Mouse (Mus musculus) c-Kit-negative CD71-positive TER-119-positive erythroid progenitor cells, embryonic 14.5 days (primary cell): ENCODE data around the gene Svep1.

ENCODE experiments used
- DNase-seq: peaks from one replicate; pipeline ENCODE4 v3.0.0-alpha.2; 2013; ENCODE audit warnings: low read depth, low spot score

Gene Svep1

DNA sequence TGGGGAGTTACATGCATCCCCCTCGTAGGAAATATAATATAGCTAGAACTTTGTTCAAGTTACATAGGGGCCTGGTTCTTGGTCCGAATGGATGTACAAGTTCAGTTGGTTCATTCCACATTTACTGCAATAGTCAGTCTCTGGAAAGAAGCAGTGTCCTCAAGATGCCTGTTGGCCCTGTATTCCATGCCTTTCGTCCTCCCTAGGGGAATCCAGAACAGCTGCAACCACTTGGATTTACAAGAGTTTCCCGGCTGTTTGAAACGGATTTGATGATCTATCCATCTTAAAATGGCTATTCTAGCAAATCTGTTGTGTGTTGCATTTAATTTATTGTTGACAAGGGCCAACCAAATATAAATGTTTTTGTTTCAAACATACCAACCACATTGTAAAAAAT lies 36.2 kb downstream of the Svep1 start:
- no peak for DNase-seq

DNA sequence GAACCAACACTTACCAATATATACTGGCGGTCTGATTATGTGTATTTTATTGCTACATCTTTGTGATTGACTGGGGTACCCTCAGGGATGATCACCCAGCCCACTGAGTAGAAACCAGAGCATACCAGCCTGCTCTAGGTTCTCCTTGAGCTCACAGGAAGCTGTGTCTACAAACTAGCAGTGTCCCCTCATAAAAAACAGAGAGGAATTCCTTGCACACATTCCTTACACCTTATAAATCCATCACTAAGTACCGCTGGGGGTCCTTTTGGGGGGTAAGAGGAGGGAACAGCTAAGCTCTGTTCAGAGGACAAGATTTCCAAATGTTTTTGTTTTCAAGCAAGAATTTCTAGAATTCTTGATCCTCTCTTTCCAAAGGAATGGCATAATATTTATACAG lies 36.7 kb downstream of the Svep1 start:
- DNase-seq: no peak

DNA sequence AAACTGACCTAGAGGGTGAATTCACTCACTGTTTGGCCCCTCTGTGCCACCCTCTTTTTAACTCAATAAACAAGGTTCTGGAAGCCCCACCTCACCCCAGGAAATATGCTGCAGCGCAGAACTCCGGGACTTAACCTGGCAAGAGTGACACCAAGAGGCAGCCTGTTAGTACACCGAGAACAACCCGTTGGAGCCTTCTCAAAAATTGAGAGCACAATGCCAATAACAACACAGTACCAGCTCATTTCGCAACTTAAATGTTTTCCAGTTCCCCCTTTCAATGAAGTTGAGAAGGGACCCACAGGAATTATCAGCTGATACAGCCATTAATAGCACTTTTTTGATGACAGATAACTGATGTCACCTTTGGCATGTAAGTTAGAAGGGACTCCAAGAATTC lies 38.3 kb downstream of the Svep1 start:
- DNase-seq: no peak

DNA sequence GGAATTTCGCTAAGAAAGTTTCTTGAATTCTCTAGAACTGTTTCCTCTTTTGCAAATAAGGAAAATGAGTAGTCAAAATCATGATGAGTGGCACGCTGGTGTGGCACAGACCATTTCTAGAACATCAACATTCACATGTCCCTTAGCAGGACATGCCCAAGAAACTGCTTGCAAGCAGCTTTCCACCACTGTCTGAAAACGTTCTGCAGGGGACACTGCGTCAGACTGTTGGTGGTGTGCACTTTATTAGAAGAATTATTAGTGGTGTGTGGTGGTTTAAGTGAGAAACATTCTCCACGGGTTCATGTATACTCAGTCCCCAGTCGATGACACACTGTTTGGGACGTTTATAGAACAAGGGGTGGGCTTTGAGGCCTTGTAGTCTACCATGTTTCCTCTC lies 40.9 kb downstream of the Svep1 start:
- no peak for DNase-seq

DNA sequence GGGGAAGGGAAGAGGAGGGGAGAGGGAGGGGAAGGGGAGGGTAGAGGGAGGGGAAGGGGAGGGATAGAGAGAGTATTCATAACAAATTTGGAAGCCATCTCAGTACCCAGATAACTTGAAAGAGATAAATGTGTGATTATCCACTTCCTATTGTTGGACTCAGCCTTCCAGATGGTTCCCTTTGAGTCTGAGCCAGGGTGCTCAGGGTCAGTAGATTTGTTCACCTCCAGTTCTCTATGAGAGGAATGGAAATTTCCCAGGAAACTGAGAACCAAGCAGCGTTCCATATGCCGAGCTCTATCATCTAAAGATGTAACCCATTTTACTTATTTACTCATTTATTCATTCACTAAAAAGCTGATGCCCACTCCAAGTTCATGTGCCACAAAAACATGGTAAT lies 44.8 kb downstream of the Svep1 start:
- no peak for DNase-seq

DNA sequence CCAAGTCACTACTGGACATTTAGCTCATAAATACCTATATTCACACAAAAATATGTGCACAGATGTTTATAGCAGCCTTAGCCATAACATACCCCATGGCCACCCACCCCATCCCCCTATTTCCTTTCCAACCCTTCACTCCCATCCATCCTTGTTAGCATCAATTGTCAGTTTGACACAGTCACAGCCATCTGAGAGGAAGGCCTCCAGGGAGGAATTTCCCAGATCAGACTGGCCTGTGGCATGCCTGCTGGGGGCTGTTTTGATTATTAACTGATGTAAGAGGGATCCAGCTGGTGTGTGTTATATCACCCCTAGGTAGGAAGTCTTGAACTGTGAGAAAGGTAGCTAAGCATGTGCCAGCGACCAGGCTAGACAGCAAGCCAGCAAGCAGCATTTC lies 47.1 kb downstream of the Svep1 start:
- DNase-seq: no peak

DNA sequence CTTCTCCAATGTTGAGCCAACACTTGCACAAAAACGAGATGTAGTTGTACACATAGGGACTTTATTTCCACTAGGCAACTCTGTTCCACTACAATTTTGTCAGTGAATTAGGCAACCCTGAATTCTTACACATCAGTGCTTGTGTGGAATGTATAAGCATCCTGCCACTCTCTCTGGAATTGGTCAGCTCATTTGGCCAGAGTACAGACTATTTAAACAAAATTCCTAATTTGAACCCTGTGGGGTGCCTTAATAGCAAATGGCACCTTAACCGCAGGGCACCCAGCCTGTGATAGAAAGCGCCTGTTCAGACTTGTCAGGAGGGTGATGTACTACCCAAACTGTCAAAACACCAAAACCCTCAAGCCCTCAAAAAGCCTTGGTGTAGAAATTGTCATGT lies 56.4 kb downstream of the Svep1 start:
- no peak for DNase-seq

DNA sequence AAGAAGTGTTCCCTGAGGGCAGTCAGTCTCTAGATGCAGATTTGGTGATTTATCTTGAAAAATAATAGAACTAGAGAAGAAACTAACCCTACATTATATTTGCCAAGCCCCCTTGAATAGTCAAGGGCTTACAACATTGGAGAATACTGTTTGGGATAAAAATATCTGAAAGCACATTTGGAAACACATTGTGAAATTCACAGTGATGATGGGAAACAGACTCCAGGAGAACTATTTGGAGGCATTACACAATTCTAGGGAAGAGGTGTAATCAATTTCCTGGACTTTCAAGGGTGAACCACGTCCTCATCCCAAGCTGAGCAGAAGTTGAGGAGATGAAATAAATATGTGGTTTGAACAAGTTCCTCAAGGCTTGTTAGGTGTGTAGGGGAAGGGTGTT lies 57.5 kb downstream of the Svep1 start:
- no peak for DNase-seq

DNA sequence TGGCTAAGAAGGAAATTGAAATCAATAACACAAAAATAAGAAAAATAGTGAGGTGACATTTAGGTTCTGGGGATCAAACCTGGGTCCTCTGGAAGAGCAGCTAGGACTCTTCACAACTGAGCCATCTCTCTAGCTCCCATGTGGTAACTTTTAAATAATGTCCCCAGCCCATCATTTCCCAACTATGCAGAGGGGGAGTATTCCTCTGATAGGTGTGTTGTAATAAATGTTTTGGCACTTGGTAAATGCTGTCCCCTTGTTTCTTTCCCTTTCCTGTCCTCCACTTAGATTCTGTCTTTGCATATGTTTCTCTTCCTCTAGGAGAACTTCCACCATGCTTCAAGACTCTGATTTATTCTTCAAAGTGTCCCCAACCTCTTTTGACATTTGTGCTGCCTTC lies 58.1 kb downstream of the Svep1 start:
- no peak for DNase-seq

DNA sequence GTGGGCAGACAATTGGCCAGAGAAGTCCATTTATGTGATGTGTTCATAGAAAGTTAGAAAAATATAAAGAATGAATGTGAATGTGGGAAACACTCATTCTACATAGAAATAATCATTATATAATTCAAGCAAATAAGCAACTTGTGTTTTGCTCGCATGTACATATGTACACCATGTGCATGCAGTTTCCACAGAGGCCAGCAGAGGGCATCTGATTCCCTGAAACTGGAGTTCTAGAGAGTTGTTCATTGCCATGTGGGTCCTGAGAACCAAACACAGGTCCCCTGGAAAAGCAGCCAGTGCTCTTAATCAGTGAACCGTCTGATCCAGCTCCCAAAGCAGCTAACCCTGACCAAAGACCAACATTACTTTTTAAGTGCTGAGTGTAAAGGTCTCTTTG lies 60.0 kb downstream of the Svep1 start:
- DNase-seq: no peak

DNA sequence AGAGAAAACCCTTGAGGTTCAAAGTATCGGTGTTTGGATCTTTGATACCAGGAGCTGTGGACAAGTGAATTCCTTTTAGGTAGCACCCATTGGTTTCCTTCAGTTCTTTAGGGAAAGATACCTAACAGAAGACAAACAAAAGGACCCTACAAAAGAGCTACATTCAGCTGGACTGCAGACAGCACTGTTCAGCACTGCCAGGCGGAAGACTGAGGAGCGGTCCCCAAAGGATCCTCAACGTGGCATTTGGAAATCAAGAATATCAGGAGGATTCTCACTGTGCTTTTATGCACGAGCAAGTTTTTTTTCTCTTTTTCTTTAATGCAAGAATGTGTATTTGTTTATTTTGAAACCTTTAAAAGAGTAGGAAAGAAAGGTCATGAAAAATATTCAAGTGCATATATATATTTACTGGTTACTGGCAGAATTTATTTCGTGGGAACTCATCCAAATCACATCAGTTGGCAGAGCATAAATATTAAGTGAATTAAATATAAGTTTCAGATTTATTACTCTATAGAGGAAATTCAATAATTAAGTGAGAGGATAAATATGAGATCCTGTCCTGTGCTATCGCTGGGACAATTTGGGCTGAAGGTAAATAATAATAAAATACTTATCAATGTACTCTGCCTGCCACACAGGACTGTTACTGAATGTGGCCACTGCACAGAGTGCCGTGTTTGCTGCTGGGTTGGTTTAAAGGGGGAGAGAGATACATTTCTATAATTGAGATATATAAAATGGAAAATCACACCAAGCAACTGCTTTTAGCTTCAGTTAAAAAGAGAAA lies 66.7 kb downstream of the Svep1 start:
- no peak for DNase-seq

DNA sequence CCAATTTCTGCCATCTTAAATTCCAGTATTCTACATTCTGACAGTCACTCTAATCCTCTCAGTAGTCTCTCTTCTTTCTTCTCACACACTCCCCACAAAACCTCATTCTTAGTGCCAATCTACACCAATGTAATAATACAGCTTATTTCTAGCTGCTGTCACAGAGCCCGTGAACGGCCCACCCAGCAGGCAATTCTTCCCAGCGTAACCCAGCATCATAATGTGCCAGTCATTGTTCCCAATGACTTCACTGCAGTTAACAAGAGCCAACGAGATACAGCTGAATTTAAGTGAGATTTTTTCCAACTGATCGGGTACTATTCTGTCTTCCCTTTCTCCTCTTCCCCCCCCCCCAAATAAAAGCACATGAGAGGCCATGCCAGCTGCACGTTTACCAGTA lies 67.4 kb downstream of the Svep1 start:
- no peak for DNase-seq

DNA sequence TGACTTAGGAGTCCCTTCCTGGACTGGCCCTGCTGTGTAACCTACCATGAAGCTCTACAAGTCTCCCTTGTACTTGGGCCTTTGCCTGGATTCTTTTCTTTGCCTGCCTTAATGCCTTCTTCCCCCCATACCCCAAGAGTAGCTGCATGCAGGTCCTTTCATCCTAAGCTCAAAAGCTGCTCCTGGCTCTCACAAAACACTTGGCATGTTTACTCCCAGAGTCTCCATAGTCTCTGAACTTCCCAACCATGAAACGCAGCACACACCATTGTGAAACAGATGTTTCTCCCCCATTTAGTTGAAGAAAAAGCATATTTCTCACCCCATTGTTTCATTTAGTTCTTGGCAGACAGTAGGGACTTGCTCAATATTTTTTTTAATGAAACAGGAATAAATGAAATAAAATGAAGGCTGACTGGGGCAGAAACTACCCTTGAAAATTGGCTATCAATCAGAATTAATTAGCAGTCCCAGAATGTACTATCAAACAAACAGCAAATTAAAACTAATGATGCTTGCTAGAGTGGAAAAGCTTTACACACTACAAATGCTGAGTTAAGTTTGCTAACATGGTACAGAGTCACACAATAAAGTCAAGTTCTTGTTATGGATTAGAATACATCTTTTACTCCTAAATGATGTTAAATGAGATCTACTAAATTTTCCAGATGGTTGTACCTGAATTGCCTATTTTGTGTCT lies 72.9 kb downstream of the Svep1 start:
- DNase-seq: no peak

DNA sequence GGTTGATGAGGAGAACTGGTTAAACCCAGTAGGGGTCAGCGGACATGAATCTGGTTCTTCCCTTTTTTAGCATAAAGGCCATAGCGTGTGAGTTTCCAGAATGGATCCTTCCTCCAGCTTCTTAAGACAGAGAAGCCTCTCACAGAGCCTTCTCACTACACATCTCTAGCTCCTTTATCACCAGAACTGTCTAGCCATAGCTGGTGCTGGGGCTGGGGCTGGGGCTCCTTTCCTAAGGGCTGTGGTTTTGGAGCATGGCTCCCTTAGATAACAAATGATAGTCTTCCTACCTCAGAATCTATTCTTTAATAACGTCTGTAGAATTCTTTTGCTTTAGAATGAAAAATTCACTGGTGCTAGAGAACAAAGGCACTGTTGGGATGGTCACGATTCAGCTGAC lies 76.8 kb downstream of the Svep1 start:
- no peak for DNase-seq

DNA sequence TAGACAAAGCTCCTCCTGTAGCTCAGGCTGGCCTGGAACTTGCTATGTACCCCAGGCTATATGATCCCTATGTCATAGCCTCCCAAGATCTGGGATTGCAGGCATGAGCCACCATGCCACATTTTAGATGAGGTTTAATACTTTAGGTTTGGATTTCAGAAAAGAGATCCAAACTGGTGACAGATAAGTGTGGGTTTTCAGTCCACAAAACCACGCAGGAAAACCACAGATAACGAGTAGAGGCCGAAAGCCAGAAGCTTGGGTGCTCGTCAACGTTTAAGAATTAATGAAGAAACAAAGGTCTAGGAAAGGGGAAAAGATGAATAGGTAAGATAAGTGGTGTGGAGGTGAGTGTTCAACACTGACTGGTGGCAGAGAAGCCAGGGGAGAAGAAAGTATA lies 79.6 kb downstream of the Svep1 start:
- no peak for DNase-seq

DNA sequence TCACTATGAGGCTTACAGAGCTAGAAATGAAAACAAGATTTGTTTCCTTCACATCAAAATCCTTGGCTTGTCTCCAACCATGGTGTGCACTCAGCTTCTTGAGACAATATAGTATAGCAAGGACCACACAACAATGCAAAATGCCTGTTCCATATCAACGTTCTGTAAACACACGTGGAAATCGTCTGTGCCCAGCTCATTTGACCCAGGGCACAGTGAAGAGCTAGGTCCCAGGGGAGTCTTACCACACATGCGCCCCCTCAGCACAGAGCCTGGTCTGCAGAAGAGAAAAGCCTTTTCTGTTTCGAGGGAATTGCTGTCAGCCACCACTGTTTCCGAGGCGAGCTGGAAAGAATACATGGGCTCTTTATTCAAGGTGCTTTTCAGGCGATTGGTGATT lies 91.2 kb downstream of the Svep1 start:
- no peak for DNase-seq

DNA sequence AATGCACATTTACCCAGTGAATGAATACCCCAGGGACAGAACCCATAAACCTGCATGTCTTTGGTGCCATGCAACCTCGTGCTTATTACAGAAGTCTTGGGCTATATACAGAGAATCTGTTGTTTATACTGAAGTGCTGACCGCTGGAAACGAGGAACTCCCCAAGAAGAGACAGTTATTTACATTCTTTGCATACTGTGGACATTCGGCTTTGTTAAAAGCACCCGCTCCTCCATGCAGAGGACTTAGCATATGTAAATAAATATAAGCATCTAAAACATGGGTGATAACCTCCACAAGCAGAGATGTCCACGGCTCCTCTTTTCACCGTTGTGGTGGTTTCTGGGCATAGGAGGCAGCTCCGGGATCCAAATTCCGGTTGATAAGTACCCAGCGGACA lies 95.7 kb downstream of the Svep1 start:
- DNase-seq: no peak

DNA sequence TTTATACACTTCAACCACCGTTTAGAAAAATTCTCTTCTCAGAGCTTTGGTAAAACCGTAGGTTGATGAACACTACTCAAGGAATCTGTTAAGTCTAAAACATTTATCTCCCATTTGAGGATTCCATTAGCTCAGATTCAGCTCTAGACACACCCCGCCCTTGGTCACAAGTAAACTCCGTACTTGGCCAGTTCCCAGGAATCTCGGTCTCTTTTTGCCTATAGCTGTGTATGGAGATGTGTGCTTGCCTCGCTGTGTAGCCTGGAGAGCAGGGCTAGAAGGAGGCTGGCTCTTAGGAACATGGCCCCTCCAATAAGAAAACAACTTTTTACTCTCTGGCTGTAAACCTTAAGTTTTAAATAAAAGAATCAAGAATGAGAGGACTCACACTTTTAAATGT lies 96.9 kb downstream of the Svep1 start:
- no peak for DNase-seq

DNA sequence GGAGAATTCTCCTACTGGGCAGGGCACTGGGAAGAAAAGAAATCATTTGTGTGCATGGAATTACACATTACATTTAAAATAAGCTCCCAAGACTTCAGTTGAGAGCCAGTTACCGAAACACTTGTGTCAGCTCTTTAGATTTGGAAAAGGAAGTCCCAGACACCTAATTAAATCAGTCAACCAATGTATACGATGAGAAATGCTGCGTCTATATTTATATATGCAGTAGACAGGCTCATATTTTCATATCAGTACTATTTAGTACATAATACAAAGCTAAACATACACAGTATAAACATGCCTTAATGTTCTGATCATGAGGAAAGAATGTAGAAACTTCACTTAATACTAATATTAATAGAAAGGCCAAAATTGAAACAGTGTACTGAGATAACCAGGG lies 98.3 kb downstream of the Svep1 start:
- no peak for DNase-seq

DNA sequence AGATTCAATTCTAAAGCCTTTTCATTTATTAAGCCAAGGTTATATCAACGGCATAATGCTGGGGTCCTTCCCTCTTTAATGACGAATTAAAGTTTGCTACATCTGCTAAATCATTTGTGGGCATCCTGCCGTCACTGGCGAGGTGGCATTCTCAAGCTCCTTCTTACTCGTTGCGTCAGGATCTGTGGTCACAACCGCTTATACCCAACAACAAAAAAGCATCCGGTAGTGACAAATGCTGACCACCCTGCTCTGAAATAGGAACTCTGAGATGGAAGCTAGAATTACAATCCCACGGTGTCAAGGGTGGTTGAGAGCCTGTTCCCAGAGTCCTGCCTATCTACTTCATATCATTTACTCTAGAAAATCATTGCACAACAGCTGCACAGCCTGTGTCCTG lies 108.9 kb downstream of the Svep1 start:
- DNase-seq: no peak

DNA sequence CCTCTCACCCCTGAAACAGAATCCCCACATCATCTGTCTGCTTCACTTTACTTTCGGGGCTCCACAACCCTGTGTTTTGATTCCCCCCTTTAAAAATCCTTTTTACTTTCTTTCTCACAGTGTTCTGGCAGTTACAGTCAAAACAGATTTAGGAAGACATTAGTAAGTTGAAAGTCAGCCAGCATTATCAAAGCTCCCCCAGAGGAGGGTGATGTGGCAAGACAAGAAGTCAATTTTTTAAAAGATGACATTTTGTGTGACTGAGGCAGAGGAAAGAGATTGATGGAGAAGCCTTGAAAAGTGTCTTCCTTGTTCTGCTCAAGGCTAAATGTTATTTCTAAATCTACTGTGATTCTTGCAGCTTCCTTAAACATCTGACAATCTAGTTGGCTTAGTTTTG lies 119.9 kb downstream of the Svep1 start:
- no peak for DNase-seq

DNA sequence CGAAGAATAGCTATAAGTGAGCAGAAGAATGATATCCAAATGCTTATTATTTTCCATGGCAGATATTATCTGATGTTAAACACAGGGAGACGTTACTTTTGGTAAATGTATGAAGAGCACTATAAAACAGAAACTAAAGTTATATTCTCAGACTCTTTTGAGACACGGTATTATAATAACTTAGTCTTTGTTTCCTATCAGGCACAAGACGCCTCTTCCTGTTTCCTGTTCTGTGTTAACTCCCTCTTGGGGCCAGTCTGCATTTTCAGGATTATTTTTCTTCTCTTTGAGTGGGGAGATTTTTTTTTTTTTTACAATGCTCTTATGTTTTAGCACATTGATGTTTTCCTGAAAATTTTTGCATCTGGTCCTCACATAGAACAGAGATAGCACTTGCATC lies 120.5 kb downstream of the Svep1 start:
- no peak for DNase-seq

DNA sequence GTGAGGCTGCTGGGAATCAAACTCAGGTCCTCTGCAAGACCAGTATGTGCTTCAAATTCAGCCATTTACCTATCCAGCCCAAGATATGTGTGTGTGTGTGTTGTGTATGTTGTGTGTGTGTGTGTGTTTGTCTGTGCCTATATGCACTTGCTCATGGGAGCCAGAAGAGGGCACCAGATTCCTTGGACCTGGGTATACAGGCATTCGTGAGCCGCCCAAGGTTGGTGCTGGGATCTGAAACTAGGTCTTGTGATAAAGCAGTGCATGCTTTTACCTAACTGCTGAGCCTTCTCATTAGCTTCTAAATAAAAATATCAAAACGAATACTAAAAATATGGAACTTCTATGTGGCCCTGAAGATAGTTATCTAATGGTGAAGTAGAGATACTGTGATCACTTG lies 121.3 kb downstream of the Svep1 start:
- no peak for DNase-seq

DNA sequence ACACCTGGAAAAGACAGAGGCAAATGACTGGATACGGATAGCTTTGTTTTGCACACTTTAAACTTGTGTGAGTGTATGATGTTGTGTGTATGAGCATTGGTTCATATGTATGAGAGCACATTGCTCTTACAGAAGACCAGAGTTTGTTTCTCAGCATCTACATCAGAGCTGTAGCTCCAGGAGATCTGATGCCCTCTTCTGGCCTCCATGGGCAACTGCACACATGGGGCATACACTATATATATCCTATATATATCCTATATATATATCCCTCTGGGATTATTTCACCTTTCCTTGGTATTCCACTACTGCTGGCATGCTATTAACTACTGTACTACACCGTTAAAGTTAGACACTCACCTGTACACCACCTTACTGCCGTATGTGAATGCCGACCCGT lies 122.5 kb downstream of the Svep1 start:
- no peak for DNase-seq
